Mouse (Mus musculus) gastrocnemius, adult 18-20 months (tissue): Measurements from ENCODE around the gene Nln. TPM values are rescaled to one million over a fixed set of nuclear protein-coding genes. Genes with fewer than 3 reads are reported as not detected.

Experiments used
- DNase-seq: peaks from one replicate; pipeline ENCODE4 v3.0.0; 2021; ENCODE audit warnings: low spot score
- total RNA-seq, 2 experiments: library from RNA; stranded (reverse); gene quantifications; 2 replicates each; pipeline ENCODE4 v1.2.3; 2021

Nln gene
- total RNA-seq, 2 experiments from 2014 or later = 4.7 to 7.0 TPM

DNA sequence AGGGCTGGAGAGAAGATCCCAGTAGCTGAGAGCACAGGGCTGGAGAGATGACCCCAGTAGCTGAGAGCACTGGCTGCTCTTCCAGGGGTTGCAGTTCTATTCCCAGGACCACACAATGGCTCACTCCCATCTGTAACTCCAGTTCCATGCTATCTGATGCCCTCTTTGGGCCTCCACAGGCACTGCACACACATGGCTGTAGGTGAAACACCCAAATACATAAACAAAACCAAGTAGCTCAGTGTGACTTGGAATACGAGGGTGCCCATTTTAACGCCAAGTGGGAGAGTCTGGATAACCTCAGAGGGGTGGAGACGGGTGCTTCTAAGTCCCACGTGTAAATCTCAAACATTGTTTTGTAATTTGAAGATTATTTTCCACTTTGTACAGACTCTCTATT lies 9.0 kb downstream of the Nln start:
- DNase-seq = no peak

DNA sequence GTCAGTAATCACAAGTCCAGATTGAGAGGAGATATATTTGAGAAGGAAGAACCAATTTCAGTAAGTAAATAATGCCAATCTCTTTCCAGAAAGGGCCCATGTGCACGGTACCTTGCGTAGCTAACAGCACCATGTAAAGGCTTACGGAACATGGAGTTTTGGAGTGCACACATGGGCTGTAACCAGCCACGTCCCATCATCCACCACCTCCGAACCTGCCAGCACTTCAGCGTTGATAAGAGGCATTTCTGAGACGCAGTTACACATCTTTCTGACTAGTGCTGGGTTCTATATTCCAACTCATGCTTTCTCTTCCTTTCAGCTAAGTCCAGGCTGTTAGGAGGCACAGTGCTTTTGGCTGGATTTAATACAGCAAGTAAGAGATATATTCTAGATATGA lies 12.2 kb downstream of the Nln start:
- DNase-seq = no peak

- DNase-seq = no peak
Measured at GRCm38 (mm10) chr13:104095955-104096354, 13.5 kb downstream of the Nln start.

DNA sequence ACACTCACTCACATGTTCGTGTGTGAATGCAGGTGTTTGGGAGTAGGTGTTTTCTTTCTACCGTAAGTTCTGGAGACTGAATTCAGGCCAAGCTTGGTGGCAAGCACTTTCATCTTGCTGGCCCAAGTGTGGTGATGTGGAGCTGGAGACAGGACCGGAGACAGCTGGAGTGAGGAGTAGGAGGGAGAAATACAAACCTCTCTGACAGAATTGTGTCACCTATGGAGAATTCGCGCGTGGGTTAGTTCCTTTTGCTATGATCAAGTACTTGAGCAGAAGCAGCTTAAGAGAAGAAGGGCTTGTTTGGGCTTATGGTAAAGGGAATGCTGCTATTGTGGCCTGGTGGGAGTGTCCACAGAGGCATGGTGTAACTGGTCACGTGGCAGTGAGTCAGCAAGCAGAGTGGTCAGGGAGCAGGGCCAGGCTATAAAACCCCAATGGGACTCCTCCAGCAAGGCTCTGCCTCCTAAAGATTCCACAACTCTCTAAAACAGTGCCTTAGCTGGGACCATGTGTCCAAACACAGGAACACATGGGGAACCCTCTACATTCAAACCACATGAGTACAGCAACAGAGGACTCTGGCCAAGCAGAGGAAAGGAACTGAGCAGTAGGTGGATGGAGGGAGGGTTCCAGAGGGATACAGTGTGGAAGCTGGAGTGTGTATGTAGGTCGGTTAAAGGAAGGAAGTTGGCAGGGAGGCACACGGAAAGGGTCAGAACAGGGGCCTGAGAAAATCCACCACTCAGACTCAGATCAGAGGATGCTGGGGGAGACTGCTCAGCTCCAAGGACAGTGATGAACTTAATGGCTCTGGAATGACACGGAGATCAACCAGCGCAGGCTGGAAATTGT lies 14.7 kb downstream of the Nln start:
- DNase-seq = peak; percentile 32

- no peak for DNase-seq
Measured at GRCm38 (mm10) chr13:104091734-104092133, 17.7 kb downstream of the Nln start.

DNA sequence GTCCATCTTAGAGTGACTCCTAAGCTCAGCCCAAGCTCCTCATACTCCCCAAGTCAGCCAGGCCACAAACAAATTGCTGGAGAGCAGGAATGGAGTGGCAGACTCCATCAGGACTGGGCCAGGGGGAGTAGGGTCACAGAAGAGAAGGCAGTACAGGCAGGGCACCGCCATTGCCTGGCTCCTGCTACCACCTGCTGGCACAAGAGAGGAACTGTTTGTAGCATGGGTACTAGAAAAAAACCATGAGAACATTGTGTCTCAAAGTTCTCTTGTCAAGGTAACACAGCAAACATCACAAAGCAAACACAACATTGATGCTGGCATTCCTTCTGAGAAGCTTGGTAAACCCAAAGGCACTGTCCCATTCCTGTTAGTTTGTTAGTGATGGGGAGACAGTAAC lies 20.0 kb downstream of the Nln start:
- peak; percentile 16 for DNase-seq

GRCm38 (mm10) chr13:104084600-104084999 lies 24.8 kb downstream of the Nln start:
- DNase-seq = no peak

- DNase-seq = no peak
Measured at GRCm38 (mm10) chr13:104082504-104082903, 26.9 kb downstream of the Nln start.

GRCm38 (mm10) chr13:104076993-104077392 lies 32.4 kb downstream of the Nln start:
- no peak for DNase-seq

DNA sequence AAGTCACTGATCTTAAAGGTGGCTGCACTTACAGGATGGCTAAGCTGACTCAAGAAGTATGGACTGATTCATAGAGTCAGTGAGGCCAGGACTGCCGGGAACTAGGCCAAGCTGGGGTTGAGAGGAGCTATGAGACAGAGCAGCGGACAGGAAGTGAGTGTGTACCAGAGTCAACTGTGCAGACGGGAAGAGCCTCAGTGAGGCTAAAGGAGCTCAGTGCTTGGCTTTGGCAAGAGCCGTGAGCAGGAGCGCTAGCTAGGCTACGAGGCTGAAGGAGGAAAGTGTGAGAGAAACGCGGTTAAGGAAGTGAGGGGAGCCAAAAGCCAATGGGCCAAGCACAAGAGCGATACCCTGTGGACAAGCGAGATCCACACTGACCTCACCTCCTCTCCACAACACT lies 34.7 kb downstream of the Nln start:
- DNase-seq = peak; percentile 12

GRCm38 (mm10) chr13:104074230-104074629 lies 35.2 kb downstream of the Nln start:
- no peak for DNase-seq

DNA sequence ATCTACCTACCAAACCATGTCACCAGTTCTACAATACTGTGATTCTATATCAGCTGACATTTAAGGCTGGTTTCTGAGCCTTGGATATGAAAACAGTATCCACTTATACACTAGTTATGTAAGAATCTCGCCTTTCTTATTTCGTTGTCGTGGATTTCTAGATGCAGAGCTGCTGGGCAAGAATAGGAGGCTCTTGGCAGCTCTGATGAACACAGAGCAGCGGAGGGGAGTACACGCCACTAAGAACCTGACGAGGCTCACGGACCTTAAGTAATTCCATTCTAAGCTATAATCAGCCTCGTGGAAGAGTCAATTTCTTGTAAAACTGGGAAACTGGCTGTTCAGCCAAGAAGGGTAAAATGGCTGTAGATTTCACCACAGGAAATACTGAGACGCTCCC lies 37.1 kb downstream of the Nln start:
- no peak for DNase-seq

DNA sequence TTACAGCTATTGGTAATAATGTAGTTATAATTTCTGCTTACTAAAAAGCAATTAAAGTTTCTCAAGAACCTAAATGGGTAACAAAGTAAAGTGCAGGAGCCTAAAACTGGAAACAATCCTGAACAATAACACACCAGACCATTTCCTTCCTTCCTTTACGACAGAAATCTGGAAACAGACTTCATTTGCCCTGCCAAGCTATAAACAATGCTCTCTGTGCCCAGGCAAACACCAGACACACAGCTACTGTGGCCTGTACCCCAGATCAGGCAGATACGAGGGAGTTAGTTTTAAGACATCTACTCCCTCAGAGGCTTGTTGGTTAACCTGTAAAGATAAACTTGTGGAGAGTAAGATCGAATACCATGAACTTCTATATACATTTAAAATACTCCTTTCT lies 38.7 kb downstream of the Nln start:
- no peak for DNase-seq

DNA sequence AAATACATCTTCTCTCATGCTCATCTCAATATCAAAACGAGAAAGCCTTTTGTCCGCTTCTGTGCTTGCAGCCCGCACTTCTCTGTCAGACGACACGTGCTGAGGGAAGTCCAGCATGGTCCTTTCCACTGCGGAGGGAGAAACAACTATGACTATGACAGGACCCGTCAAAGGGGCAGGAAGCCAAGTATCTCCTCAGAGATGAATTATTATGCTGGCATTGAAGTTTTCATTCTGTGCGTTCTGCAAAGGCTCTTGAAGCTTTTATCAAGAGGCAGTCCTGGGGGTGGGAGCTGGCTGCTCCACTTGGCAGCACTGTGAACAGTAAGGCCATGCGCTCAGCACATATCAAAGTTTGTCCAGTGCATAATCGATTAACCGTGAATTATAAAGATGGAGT lies 40.2 kb downstream of the Nln start:
- DNase-seq = no peak

DNA sequence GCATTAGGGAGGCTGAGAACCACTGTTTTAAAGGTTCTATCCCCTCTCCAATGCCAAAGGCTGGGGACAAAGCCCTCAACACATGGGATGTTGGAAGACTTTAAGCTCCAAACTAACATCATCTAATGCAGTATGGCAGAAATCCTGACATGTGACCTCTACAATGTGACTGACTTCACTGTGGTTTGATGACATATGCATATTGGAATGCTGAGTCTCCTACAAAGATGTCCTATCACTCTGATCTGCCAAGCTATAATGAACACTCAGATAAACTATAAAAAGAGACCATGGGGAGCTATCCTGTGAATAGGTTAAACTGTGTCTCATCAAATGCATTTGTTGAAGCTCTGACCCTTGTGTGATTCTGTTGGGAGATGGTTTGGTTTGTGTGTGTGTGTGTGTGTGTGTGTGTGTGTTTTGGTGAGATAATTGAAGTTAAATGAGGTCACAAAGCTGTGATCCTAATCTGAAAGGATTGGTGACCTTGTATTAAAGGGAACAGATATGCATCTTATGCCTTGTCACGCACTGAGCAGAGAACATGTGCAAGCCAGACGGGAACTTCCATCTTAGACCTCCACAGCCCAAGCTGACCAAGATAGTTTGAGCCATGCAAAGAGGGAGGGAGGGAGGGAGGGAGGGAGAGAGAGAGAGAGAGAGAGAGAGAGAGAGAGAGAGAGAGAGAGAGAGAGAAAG lies 43.6 kb downstream of the Nln start:
- DNase-seq = no peak

GRCm38 (mm10) chr13:104063061-104063460 lies 46.4 kb downstream of the Nln start:
- no peak for DNase-seq

- no peak for DNase-seq
Measured at GRCm38 (mm10) chr13:104061975-104062750, 47.3 kb downstream of the Nln start.

GRCm38 (mm10) chr13:104060231-104060630 lies 49.2 kb downstream of the Nln start:
- DNase-seq = no peak

DNA sequence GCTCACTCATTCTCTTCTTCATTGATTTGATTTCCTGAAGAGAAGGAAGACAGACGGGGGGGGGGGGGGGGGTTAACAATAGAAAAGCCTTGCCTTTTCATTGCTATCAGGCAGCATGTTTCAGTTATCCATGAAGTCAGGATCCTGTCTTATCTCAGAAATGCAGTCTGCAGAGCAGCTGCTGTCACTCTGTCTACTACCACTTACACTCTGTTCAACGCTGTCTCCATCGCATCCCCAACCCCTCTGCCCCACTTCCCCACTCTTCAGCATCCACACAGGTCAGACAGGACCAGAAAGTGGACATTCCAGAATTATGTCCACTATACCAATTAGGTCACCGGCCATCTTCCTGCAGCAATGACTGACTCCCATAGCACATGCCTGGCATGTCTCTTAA lies 49.9 kb downstream of the Nln start:
- DNase-seq = no peak

GRCm38 (mm10) chr13:104058761-104059160 lies 50.7 kb downstream of the Nln start:
- DNase-seq = no peak

DNA sequence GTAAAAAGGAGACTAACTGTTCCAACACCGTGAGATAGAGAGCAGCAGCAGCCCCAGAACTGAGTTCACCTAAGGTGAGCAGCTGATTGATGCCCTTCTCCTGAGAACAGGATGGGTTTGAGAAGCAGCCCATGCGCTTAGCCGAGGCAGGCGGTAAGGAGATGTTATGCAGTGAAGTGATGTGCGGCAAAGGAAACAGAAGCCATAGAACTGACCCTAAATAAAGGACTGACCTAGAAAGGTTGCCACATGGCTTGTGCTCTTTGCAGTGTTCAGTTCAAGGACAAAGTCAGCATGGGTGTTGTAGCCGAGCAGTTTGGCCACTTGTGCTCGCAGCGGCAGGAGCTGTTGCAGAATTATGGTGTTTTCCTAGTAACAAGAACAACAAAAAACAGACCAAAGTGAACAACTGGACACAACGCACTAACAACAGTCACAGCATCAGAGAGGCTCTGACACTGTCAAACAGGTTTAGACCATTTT lies 57.1 kb downstream of the Nln start:
- DNase-seq = no peak

DNA sequence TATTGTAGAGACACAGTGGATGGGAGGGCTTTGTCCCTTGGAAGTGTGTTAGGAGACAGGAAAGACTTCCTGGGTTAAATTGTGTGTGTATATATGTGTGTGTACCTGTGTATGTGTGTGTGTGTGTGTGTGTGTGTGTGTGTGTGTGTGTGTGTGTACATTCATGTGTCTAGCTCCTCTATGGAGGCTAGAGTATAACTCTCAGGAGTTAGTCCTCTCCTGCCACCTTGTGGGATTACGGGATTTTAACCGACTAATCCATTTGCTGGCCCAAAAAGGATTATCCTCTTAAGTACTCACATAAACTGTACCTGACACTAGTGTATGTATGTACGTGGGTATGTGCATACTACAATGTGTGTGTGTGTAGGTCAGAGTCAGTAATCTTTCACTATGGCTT lies 60.6 kb downstream of the Nln start:
- DNase-seq = no peak
